Mouse (Mus musculus) midbrain, embryonic 10.5 days (tissue): ENCODE data around the gene Bhlha15. TPM values are rescaled to one million over a fixed set of nuclear protein-coding genes. Genes with fewer than 3 reads are reported as not detected.

Experiments
- DNase-seq: peaks from one replicate; pipeline ENCODE4 v3.0.0-alpha.2; 2017; ENCODE audit warnings: low spot score
- H3K27ac ChIP-seq: fragments of 300-500 bp; sonication (generic); replicated peaks from 2 replicates; pipeline ENCODE4 v1.5.1; 2016; ENCODE audit warnings: mild to moderate bottlenecking
- H3K27me3 ChIP-seq: fragments of 300-500 bp; sonication (generic); 2 replicates; pipeline ENCODE4 v1.6.1; 2016; ENCODE audit warnings: low read depth, mild to moderate bottlenecking; ENCODE audit not compliant: poor library complexity, severe bottlenecking
- H3K36me3 ChIP-seq: fragments of 300-500 bp; sonication (generic); 2 replicates; pipeline ENCODE4 v1.6.1; 2016; ENCODE audit warnings: mild to moderate bottlenecking, moderate library complexity
- H3K4me1 ChIP-seq: fragments of 300-500 bp; sonication (generic); 2 replicates; pipeline ENCODE4 v1.6.1; 2016
- H3K4me3 ChIP-seq: fragments of 300-500 bp; sonication (generic); 2 replicates; pipeline ENCODE4 v1.5.1; 2016; ENCODE audit warnings: mild to moderate bottlenecking, moderate library complexity
- H3K9me3 ChIP-seq: fragments of 300-500 bp; sonication (generic); replicated peaks from 2 replicates; pipeline ENCODE4 v1.6.1; 2016; ENCODE audit warnings: mild to moderate bottlenecking
- WGBS: fragments of 180-500 bp; shearing (Covaris S2); methylation state at CpG from one replicate; pipeline ENCODE4 v1.1.7; 2016; 5-methylcytosine and 5-hydroxymethylcytosine counted together
- polyA plus RNA-seq: library from polyadenylated mRNA; unstranded; fragments of >200 nt; fragmentation: Nextera tagmentation; extraction: Ambion mirVana; gene quantifications from 2 replicates; pipeline ENCODE4 v1.2.1, GENCODE M21; 2016

Bhlha15 gene
- polyA plus RNA-seq, 1 experiment from 2014 or later = 0.16 TPM

GRCm38 (mm10) chr5:144200616-144201015, 10.5 kb downstream of the Bhlha15 start:
- DNase-seq = no peak
- H3K4me3 ChIP-seq = no peak overlapping the region
- peaks cover 7% of the 10 kb centered on the region; the same call in 1 of the 2 replicates for H3K9me3 ChIP-seq
- peaks cover 20% of the 10 kb centered on the region for H3K4me1 ChIP-seq
- no peaks in the 10 kb centered on the region for H3K27me3 ChIP-seq
- WGBS = 85% methylated on average over 11 of the region's 11 CpGs
- peaks cover 69% of the 10 kb centered on the region for H3K36me3 ChIP-seq
- H3K27ac ChIP-seq = no peak overlapping the region

GRCm38 (mm10) chr5:144202430-144202829, 12.3 kb downstream of the Bhlha15 start:
- Histone ChIP-seq H3K27me3 (no peaks in the 10 kb centered on the region), H3K4me3 (no peak overlapping the region), H3K36me3 (peaks cover 73% of the 10 kb centered on the region), H3K27ac (no peak overlapping the region), H3K4me1 (peaks cover 9% of the 10 kb centered on the region; the same call in 1 of the 2 replicates), H3K9me3 (peaks cover 7% of the 10 kb centered on the region; the same call in 1 of the 2 replicates)
- 94% methylated on average over 6 of the region's 6 CpGs for WGBS
- no peak for DNase-seq

GRCm38 (mm10) chr5:144203398-144203959, 13.4 kb downstream of the Bhlha15 start:
- H3K36me3 ChIP-seq = peaks cover 78% of the 10 kb centered on the region

DNA sequence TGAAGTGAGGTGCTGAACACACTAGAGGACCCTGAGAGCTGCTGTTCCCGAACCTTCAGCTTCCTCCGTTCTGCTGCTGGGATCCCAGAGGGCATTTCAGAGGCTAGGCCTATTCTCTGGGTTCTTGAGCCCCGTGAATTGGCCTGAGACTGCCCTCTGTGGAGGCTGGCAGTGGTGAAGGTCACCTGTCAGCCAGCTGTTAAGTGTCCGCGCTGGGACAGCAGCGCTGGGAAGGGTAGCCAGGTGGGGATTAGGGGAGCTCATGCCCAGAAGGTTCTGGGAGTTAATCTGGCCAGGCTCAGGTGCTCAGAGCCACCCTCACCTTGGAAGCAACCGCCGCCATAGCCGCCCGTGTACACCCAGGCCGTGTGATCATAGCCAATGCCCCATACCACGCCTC, 14.2 kb downstream of the Bhlha15 start:
- no peak overlapping the region for H3K4me3 ChIP-seq
- H3K36me3 ChIP-seq = peaks cover 80% of the 10 kb centered on the region
- 91% methylated on average over 12 of the region's 12 CpGs for WGBS
- no peaks in the 10 kb centered on the region for H3K27me3 ChIP-seq
- DNase-seq = no peak
- H3K27ac ChIP-seq = peak overlapping the region; percentile 17
- H3K4me1 ChIP-seq = peaks cover 9% of the 10 kb centered on the region; the same call in 1 of the 2 replicates
- H3K9me3 ChIP-seq = peaks cover 7% of the 10 kb centered on the region; the same call in 1 of the 2 replicates

More at GRCm38 (mm10) chr5:144203398-144203959, 13.4 kb downstream of the Bhlha15 start:
- no peak for DNase-seq
- Histone ChIP-seq H3K4me3 (no peak overlapping the region), H3K27ac (no peak overlapping the region), H3K9me3 (peaks cover 7% of the 10 kb centered on the region; the same call in 1 of the 2 replicates), H3K27me3 (no peaks in the 10 kb centered on the region), H3K4me1 (peaks cover 9% of the 10 kb centered on the region; the same call in 1 of the 2 replicates)
- 89% methylated on average over 10 of the region's 10 CpGs for WGBS

- 49% methylated on average over 10 of the region's 10 CpGs for WGBS
- Histone ChIP-seq H3K27me3 (no peaks in the 10 kb centered on the region), H3K9me3 (peaks cover 7% of the 10 kb centered on the region; the same call in 1 of the 2 replicates), H3K36me3 (peaks cover 81% of the 10 kb centered on the region), H3K4me3 (no peak overlapping the region), H3K4me1 (peaks cover 9% of the 10 kb centered on the region; the same call in 1 of the 2 replicates), H3K27ac (peak overlapping the region; percentile 17; the same call in 1 of the 2 replicates)
- DNase-seq = no peak
Measured at GRCm38 (mm10) chr5:144204911-144205310, 14.8 kb downstream of the Bhlha15 start.

- Histone ChIP-seq H3K27ac (no peak overlapping the region), H3K9me3 (peaks cover 7% of the 10 kb centered on the region; the same call in 1 of the 2 replicates), H3K36me3 (peaks cover 81% of the 10 kb centered on the region)
Measured at GRCm38 (mm10) chr5:144206069-144206468, 16.0 kb downstream of the Bhlha15 start.

DNA sequence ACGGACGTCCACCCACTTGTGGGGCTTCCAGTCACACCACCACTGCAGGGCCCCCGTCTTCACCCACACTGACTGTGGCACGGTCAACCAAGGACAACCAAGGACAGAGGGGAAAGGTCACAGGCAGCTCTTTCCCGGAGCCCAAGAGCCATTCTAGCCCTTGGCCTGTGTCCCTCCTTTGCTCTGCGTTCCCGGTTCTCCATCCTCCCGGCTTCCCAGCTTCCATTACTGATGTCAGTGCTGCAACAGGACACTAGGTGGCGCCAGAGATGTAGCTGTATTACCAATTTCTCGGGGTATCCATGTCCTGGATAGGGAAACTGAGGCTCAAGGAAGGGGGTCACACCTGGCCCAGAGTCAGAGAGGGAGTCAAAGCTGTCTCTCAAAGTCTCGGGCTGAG, 17.4 kb downstream of the Bhlha15 start:
- Histone ChIP-seq H3K27me3 (no peaks in the 10 kb centered on the region), H3K36me3 (peaks cover 82% of the 10 kb centered on the region), H3K9me3 (peaks cover 4% of the 10 kb centered on the region; the same call in 1 of the 2 replicates), H3K27ac (no peak overlapping the region), H3K4me1 (peaks cover 9% of the 10 kb centered on the region; the same call in 1 of the 2 replicates), H3K4me3 (no peak overlapping the region)
- DNase-seq = peak; percentile 42
- WGBS = 56% methylated on average over 11 of the region's 11 CpGs

More at GRCm38 (mm10) chr5:144206069-144206468, 16.0 kb downstream of the Bhlha15 start:
- Histone ChIP-seq H3K4me1 (peaks cover 9% of the 10 kb centered on the region; the same call in 1 of the 2 replicates), H3K4me3 (no peak overlapping the region), H3K27me3 (no peaks in the 10 kb centered on the region)
- 93% methylated on average over 15 of the region's 15 CpGs for WGBS
- DNase-seq = no peak

- no peak overlapping the region for H3K4me3 ChIP-seq
- H3K27ac ChIP-seq = no peak overlapping the region
- H3K9me3 ChIP-seq = no peaks in the 10 kb centered on the region
- H3K36me3 ChIP-seq = peaks cover 70% of the 10 kb centered on the region
- no peaks in the 10 kb centered on the region for H3K27me3 ChIP-seq
- H3K4me1 ChIP-seq = peaks cover 11% of the 10 kb centered on the region
- 23% methylated on average over 7 of the region's 7 CpGs for WGBS
- DNase-seq = peak; percentile 64
Measured at GRCm38 (mm10) chr5:144214453-144214852, 24.4 kb downstream of the Bhlha15 start.

DNA sequence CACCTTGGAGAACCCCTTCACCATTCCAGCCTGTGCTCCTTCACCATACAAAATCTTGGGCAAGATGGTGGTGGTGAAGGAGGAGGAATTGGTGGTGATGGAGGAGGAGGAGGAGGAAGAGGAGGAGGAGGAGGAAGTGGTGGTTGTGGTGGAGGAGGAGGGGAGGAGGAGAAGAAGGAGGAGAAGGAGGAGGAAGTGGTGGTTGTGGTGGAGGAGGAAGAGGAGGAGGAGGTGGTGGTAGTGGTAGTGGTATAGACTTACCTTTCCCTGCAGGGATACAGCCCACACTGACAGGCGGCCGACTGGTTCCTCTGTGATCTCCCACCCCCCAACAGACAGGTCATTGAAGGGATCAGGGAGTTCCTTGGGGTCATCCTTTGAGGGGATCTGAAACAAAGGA, 25.9 kb downstream of the Bhlha15 start:
- H3K27me3 ChIP-seq = no peaks in the 10 kb centered on the region
- no peak overlapping the region for H3K27ac ChIP-seq
- no peaks in the 10 kb centered on the region for H3K9me3 ChIP-seq
- no peak for DNase-seq
- peaks cover 13% of the 10 kb centered on the region for H3K4me1 ChIP-seq
- no peak overlapping the region for H3K4me3 ChIP-seq
- H3K36me3 ChIP-seq = peaks cover 54% of the 10 kb centered on the region
- 87% methylated on average over 2 of the region's 2 CpGs for WGBS

- WGBS = 88% methylated on average over 7 of the region's 7 CpGs
- Histone ChIP-seq H3K36me3 (peaks cover 34% of the 10 kb centered on the region), H3K9me3 (no peaks in the 10 kb centered on the region), H3K4me1 (peaks cover 30% of the 10 kb centered on the region), H3K27ac (no peak overlapping the region), H3K27me3 (no peaks in the 10 kb centered on the region), H3K4me3 (no peak overlapping the region)
- DNase-seq = no peak
Measured at GRCm38 (mm10) chr5:144218061-144218460, 28.0 kb downstream of the Bhlha15 start.

DNA sequence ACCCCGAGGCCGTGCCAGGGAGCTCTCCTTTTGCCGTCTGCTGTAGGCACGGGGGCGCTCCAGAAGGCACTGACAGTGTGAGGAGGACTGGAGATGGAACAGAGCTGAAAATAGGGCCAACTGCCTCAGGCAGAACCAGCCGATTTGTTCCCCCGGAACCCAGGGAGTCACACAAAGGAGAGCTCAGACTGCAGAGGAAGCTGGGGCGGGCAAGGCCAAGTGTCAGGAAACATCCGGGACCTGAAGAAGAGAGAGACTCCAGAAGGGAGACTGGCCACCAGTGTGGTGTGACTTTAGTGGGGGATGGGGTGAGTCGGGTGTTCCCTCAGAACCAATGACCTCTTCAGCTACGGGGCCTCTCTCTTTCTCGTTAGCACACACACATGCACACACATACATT, 29.2 kb downstream of the Bhlha15 start:
- H3K27ac ChIP-seq = peak overlapping the region; percentile 25; the same call in 1 of the 2 replicates
- peaks cover 23% of the 10 kb centered on the region for H3K36me3 ChIP-seq
- no peaks in the 10 kb centered on the region for H3K27me3 ChIP-seq
- WGBS = 72% methylated on average over 12 of the region's 12 CpGs
- H3K4me3 ChIP-seq = no peak overlapping the region
- peaks cover 37% of the 10 kb centered on the region for H3K4me1 ChIP-seq
- H3K9me3 ChIP-seq = no peaks in the 10 kb centered on the region
- DNase-seq = no peak

- no peak for DNase-seq
- no peaks in the 10 kb centered on the region for H3K27me3 ChIP-seq
- H3K4me1 ChIP-seq = peaks cover 39% of the 10 kb centered on the region
- H3K27ac ChIP-seq = no peak overlapping the region
- H3K9me3 ChIP-seq = no peaks in the 10 kb centered on the region
- H3K4me3 ChIP-seq = no peak overlapping the region
- peaks cover 22% of the 10 kb centered on the region for H3K36me3 ChIP-seq
- 93% methylated on average over 5 of the region's 5 CpGs for WGBS
Measured at GRCm38 (mm10) chr5:144219936-144220335, 29.9 kb downstream of the Bhlha15 start.

GRCm38 (mm10) chr5:144221305-144221704, 31.2 kb downstream of the Bhlha15 start:
- no peak for DNase-seq
- H3K4me3 ChIP-seq = no peak overlapping the region
- WGBS = 85% methylated on average over 4 of the region's 4 CpGs

More at GRCm38 (mm10) chr5:144221305-144221704, 31.2 kb downstream of the Bhlha15 start:
- H3K9me3 ChIP-seq = no peaks in the 10 kb centered on the region
- H3K27ac ChIP-seq = no peak overlapping the region
- peaks cover 14% of the 10 kb centered on the region for H3K36me3 ChIP-seq
- H3K4me1 ChIP-seq = peaks cover 39% of the 10 kb centered on the region
- no peaks in the 10 kb centered on the region for H3K27me3 ChIP-seq
